Mouse (Mus musculus): ENCODE results near the gene Vipr1.

The Vipr1 gene

GRCm38 (mm10) chr9:121718792-121719318, 76.3 kb downstream of the Vipr1 start, which contains the start of gene Nktr:
Nktr (plus strand) TSS chr9:121719169.
- DNase-seq (ENCODE audit: low spot score in 2 of 2), result peak; percentile 96 to 97

DNA sequence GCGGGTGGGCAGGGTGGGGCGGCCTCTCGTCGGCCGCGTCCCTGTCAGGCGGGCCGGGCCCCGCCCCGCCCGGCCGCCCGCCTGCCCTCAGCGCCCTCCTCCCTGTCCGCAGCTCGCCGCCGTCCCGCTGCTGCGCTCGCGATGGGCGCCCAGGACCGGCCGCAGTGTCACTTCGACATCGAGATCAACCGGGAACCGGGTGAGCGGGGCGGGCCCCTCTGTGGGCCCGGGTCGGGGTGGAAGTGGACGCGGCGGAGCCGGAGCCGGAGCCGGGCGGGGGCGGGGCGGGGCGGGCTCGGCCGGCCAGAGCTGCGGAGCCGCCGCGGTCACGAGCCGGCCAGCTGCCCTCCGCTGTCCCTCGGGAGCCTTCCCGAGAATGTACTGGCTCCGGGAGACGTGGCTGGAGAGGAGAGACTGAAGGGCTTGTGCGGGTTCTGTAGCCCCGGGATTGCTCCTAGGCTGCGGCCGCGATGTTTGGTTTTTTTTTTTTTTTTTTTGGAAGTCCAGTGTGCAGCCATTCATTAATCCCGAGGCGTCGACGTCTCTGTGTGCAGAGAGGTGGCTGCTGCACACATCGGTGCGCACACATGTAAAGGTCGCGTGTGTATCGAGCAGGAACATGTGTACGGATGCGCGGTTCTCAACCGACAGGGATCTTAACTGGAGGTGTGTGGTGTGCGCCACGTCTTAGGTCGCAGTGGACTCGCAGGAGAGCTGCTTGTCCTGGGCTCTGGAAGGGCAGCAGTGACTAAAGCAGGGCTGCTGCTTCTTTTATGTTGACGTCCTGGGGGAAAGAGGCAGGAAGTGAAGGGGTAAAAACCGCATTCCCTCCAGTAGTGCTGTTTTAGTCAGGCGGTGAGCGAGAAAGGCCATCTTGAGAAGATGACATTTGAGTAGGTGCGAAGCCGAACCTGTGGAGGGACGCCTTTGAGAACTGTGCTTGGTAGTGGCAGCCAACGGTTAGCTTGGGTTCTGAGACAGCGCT, 77.1 kb downstream of the Vipr1 start:
- DNase-seq (ENCODE audit: low spot score in 2 of 2), result peak; percentile 37 to 45

All from natural killer cell, adult 2 months (primary cell).